Mouse (Mus musculus) small intestine, adult 10 weeks (tissue): ENCODE results near the gene Vmn1r58. TPM values are rescaled to one million over a fixed set of nuclear protein-coding genes. Genes with fewer than 3 reads are reported as not detected.

ENCODE experiments used
- polyA plus RNA-seq: library from polyadenylated mRNA; stranded (reverse); fragments of 350-450 nt; fragmentation: Illumina TruSeq; extraction: RNeasy Lipid Tissue Mini Kit (QIAGEN cat#74804); gene quantifications from one replicate; pipeline ENCODE4 v1.2.3, GENCODE M21; 2014; ENCODE audit warnings: low replicate concordance

Vmn1r58 gene
- polyA plus RNA-seq, result not detected

DNA sequence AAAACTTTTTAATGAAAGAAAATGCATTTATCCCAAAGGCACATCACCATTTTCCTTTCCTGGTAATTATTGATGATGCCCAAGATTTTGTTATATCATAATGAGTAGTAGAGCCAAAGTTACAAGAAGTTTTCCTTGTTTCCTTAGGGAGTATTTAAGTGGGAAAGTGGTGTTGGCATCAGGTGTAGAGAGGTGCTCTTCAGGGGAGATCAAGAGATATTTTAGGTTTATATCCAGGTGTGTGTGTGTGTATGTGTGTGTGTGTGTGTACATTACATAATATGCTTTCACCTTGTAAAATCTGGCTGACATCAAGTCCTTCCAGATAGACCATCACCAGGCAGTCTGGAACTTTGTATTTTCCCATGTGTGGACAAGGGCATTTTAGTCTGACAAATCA lies at the start of gene Vmn1r58:
Vmn1r58 (minus strand) TSS at position 101 of the 400 bp plus-strand sequence.

DNA sequence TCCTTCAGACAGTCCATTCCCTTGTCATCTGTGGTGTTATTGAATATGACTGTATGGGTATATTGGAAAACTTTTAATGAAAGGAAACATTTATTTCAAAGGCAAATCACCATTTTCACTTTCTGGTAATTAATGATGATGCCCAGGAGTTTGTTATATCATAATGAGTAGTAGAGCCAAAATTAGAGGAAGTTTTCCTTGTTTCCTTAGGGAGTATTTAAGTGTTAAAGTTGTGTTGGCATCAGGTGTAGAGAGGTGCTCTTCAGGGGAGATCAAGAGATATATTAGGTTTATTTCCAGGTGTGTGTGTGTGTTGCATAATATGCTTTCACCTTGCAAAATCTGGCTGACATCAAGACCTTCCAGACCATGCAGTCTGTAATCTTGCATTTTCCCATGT lies 43.5 kb upstream of the Vmn1r58 start, which contains the start of gene Vmn1r59:
Vmn1r59 (minus strand) TSS at position 101 of the 400 bp plus-strand sequence.

Other genes starting within 250 kb of the Vmn1r58 start
- not detected for gene Vmn1r56, start 216.6 kb downstream of the Vmn1r58 start, polyA plus RNA-seq
- gene Vmn1r57, start 194.9 kb downstream of the Vmn1r58 start, polyA plus RNA-seq, result not detected
- gene Gm5065, start 62.9 kb downstream of the Vmn1r58 start, polyA plus RNA-seq, result not detected
- not detected for gene Nlrp2, start 62.4 kb downstream of the Vmn1r58 start, polyA plus RNA-seq
- gene Vmn1r59, start 43.4 kb upstream of the Vmn1r58 start, polyA plus RNA-seq, result not detected
- gene Vmn2r28, start 80.6 kb upstream of the Vmn1r58 start, polyA plus RNA-seq, result not detected
- not detected for gene Vmn1r60, start 133.9 kb upstream of the Vmn1r58 start, polyA plus RNA-seq
- not detected for gene Vmn1r61, start 199.9 kb upstream of the Vmn1r58 start, polyA plus RNA-seq